Mouse (Mus musculus): Measurements from ENCODE around the gene Col25a1. TPM values are rescaled to one million over a fixed set of nuclear protein-coding genes. Genes with fewer than 3 reads are reported as not detected.

Gene Col25a1
- total RNA-seq, 2 experiments from 2014 or later, result 0.22 to 0.28 TPM

DNA sequence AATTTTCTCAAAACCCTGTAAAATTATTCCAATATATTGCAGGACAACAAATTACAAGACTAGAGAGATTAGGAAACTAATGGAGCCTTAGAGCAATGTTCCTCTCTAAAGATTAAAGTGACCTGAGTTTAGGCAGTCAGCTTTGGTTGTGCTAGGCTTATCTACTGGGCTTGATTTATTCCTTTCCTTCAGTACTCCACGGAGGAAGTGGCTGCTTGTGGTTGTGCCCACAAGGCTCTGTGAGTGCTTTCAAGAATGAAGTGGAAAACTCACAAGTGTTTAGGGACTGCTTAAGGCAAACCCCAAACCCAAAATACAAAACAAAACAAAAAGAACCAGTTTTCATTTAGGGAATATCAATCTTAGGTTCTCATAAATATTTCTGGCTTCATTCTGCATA, 106.6 kb downstream of the Col25a1 start:
- DNase-seq, result no peak
- intact Hi-C loops (cut with DNase I), result loop anchor here (5.0 kb wide), 1 partner anchor 246 kb away; no protein-coding TSS in a partner anchor

DNA sequence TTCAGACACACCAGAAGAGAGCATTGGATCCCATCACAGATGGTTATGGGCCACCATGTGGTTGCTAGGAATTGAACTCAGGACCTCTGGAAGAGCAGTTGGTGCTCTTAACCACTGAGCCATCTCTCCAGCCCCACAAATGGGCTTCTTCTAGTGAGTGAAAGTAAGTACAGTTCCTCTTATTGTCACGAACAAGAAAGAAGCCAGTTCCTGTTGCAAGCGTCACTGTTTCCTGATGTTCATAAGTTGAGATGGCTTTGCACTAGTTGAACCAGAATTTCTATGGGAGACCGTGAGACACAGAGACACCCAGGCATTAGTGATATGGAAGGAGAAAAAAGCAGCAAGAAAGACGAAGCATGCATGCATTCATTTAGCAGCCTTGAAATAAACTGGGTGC, 110.6 kb downstream of the Col25a1 start:
- intact Hi-C loops (cut with DNase I), result no loop called here
- DNase-seq, result no peak

DNA sequence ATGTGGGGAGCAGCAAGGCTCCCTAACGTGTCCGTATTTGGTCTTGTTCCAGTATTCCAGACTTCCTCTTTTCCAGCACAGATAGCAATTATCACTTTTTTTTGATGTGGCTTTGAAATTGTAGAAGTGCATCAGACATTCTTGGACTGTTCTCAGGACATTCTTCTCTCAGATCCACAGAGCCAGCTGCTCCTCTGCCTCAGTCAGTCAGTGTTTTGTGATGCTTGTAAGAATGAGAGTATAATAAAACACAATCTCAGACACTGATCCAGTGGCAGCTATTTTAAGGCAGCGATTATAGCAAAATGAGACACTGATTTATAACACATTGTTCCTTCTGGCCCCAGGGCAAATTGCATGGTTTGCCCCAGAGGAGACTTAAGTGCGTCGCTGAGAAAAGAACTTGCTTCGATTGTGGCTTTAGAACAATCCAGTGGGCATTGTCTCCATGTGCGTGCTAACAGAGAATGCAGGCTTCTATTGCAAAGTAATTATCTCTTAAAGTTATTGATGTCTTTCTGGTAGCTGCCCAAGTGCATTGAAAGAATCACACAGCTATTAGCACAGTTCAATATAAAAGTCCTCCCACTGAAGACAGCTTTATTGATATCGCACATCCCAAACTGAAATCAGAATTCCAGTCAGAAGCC, 111.5 kb downstream of the Col25a1 start:
- intact Hi-C loops (cut with DNase I), result no loop called here
- no peak for DNase-seq

DNA sequence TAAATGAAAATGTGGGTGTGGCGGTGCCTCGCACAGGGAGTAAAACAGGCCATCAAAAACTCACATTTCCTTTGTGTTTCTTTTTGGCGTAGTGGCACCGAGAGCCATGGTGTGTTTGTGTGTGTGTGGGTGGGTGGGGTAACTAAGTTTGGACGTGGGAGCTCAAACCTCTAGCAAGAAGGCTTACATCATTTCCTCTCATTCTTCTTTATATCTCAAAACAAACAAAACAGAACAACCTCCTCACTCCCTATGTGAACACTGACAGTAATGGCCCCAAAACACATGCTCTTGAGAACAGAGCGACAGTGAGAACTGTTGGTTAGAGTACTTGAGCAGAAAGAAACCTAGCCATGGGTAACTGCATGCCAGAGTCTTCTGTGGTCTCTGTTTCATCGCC, 121.1 kb downstream of the Col25a1 start:
- DNase-seq, result no peak
- intact Hi-C loops (cut with DNase I), result no loop called here

DNA sequence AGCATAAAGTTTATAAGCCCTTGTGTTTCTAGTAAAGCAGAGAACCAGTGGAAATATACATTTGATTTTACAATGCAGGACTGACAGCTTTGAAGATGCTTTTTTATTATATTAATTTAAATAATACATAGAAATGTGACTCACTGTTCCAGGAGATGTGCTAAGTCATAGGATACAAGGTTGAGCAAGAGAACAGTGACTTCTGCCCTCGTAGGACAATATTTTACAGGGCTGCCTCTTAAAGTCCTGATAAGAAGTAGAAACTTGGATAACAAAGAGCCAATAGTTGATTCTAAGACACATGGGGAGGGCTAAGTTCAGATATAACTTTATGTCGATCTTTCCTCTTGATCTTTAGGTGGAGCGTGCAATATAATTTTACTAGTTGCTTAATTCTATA, 124.8 kb downstream of the Col25a1 start:
- DNase-seq, result no peak
- intact Hi-C loops (cut with DNase I), result no loop called here

DNA sequence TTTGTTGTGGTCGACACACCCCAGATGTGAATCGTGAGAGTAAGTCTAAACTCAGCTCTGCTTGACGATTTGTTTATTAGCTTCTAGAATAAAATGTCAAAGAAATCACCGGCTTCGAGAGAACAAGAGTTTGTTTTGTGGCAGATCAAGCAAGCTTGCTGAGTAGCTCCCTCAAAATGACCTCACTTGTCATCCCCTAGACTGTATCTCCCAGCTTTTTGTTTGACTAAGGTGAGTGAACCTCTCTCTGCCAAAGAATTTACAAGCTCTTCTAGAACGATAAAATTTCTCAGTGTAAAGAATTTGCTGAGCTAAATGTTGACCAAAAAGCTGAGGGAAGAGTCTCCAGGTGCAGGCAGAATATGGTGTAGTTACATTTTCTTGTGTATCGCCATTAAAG, 125.3 kb downstream of the Col25a1 start:
- no peak for DNase-seq
- intact Hi-C loops (cut with DNase I), result no loop called here

DNA sequence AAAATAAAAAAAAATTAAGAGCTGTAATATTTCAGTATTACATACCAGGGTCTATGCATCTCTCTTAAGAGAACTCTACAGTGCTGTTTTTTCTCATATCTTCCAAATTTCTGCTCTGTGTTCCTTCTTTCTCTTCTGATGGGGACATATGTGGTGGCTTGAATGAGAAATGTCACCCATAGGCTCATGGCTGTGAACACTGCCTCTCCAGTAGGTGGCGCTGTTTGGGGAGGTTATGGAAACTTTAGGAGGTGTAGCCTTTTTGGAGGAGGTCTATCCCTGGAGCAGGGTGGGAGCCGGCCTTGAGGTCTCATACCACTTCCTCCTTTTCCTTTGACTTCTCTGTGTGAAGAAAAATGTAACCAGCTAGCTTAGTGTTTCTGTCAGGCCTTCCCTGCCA, 128.4 kb downstream of the Col25a1 start:
- intact Hi-C loops (cut with DNase I), result no loop called here
- DNase-seq, result no peak

DNA sequence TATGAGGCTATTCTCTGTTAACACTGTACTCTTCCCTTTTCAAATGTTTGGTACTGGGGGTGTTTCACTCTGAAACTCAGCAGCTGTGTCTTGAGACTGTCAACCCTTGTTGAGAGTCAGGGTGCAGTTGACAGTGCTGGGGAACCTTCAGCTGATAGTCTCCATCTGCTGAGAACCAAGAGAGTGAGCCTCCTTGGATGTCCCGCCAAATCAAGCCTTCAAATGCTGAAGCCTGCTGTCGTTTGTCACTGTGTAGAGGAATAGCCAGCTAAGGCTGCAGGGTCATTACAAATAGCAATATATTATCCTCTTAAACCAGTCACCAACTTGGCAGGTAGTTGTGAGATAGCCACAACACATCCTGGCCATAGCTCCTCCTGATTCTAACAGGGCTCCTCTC, 129.0 kb downstream of the Col25a1 start:
- intact Hi-C loops (cut with DNase I), result no loop called here
- DNase-seq, result no peak

DNA sequence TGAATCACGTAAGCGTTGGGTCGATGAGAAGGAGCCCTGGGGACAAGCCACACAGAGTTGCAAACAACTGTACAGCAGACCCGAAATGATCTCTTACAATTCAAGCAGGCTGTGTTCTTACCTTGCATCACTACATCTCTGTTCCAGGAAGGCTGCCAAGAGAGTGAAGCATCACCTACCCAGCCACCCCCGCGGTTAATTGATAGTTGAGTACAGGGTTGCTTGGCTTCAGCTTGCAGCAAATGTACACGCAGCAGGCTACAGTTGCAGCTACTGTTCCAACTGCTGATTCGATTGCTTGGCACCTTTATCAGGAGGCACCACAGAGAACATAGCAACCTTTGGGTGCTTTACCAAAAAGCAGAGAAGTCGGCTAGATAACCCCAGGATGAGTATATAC, 133.8 kb downstream of the Col25a1 start:
- DNase-seq, result no peak
- intact Hi-C loops (cut with DNase I), result no loop called here

DNA sequence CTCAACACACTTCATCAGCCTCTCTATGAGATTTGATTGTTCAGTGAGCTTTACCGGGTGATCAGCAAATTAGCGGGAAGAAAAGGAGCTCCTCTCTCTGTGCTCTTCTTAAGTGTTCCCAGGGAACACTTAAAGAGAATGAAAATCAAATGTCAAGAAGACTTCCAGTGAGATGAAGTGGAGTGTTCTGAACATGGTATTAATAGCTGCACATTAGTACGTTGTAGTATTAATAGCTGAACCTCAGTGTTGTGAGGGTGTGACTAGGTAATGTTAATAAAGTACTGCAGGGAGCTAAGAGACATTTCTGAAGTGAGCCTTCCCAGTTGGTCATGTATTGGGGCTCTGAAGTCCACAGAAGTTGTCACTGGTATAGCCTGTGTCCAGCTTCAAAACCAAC, 139.2 kb downstream of the Col25a1 start:
- no peak for DNase-seq
- intact Hi-C loops (cut with DNase I), result no loop called here

DNA sequence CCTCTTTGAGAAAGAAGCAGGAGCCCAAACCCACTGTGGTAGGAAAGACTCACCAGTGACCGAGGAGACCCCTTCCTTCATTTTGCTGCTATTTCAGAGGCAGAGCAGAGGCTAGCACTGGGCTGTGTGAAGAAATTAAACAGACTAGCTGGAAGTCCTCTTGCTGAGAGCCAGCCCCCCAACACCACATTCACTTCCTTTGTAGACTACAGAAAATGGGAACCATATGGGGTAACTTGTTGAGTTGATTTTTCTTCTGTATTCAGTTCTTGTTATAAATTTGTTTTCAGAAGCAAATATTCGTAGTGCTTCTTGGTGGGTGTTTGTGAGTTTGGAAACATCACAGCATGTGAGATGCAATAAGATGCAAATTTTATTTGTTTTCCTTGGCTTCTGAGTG, 142.6 kb downstream of the Col25a1 start:
- intact Hi-C loops (cut with DNase I), result no loop called here
- DNase-seq, result no peak

DNA sequence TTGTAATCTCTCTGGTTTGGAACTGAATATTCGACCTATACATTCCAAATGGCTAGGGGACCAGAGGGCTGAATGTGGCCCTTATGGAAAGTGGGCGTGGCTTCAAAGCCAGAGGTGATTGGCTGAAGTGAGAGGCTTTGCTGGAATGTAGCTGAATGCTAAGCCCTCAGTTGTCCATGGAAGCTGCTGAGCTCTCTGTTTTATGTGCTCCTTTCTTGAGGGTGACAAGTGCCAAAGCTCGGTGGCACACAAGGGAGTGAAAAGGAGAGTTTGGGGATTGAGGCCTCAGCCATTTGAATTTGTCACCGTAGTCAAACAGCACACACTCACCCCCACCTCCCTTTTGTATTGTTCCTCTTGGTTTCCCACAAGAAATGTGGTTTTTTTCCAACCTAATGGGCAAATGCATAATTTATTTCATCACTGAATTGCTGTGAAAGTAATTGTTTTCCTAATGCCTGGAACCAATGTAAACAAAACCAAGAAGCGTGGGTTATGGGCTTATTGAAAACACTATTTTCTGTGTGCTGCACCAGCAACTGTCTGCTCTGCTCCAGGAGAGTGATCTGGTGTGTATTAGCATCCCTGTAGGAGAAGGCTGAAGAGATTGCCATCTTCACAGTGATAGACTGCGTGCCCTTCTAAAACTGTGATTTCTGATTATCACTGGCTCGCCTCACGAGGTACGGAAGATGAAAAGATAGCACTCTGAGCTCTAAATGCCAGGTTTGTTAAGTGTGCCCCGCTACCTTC, 147.2 kb downstream of the Col25a1 start:
- intact Hi-C loops (cut with DNase I), result no loop called here
- no peak for DNase-seq

DNA sequence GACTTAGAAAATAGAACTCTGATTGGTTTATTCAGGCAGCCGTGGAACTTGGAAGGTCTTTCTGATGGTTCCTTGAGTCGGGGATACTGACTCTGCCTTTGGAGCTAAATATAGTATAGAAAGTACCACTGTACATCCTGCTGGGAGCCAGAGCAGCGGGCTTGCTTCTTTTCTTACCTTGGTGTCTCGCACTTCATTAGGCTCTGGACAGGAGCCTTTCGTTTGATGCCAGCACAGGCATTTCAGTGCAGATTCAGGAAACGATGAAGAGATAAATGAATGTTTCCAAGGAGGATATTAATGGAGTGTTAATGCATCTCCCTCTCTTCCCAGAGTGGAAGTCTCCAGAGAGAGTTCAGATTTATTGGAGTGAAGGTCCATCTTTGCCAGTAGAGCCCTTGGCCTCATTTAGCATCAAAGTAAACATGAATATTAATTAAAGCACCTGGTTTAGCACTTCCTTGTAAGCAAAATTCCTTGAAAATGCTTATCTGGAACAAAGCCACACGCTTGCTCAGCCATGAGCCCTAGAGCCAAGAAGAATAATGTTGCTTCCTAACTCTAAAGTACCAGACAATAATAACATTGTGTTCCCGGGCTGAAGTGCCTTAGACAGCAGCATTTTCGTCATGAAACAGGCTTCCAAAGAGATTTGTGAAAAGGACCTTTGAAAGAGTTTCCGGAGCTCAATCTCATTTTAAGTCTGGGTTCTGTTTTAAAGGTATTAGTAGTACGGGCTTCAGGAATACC, 151.9 kb downstream of the Col25a1 start:
- intact Hi-C loops (cut with DNase I), result no loop called here
- no peak for DNase-seq

DNA sequence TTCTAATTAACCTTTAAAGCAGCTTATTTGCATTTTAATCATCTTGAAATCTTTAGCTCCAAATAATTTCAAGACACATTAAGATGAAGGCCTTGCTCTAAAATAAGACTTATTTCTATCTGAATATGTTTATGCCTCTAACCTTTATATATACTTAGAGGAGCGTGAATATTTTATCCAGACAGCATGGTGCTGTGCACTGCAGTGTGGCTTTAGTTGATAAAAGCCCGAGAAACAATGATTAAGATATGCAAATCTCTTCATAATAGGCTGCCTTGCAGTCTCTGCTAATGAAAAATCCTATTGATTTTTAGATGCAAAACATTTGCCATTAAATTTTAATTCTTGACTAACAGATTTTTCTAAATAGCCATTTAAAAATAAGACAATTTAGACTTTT, 156.8 kb downstream of the Col25a1 start:
- DNase-seq, result no peak
- intact Hi-C loops (cut with DNase I), result no loop called here

DNA sequence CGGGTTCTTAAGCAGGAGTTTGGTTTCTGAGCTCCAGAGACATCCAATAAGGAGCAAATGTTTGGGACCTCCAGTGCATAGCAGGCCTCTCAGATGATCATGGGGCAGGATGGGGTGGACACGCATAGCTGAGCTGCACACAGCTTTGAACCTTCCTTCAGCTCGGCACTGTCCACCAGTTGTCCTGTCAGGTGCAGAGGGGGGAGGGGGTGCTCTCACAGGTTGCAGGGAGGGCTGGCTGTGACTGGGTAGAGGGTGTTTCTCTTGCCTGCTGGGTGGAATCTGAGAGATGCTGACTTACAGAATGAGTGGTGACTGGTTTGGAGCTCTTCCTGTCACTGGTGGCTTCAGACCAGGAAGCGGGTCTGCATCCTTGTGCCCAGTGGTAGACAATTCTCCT, 157.5 kb downstream of the Col25a1 start:
- intact Hi-C loops (cut with DNase I), result no loop called here
- DNase-seq, result no peak

DNA sequence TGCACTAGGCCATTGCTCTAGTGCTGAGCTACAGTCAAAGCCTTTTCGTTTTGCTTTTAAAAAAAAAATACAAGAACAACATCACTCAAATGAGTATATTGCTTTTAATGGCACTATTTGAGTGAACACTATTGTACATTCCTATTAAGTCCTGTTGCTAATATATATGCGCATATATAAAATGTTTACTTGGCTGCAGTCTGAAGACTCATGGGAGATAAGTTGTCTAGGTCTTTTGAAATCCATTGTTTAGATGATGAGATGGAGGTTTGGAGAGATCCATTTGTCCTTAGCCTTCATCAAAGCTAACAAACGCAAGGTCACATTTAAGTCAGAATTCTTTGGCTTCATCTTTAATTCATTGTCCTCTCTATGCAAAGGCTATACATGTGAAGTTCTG, 157.9 kb downstream of the Col25a1 start:
- no peak for DNase-seq
- intact Hi-C loops (cut with DNase I), result no loop called here

DNA sequence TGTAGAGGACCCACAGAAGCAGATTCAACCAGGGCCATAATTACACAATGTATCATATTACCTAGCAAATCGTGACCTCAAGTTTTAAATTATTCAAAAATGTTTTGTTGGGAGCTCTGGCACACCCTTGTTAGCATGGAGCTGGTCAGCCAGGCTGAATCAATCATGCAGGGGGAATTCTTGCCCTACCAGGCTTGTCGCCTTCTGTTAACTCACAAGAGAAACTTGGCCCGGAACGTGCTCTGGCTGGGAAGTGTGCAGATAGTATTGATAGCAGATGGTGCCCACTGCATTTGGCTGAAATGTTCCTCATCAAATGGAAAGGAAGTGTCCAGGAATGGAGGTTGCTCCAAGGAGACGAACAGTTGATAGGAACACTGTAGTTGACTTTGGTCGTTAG, 158.9 kb downstream of the Col25a1 start:
- intact Hi-C loops (cut with DNase I), result no loop called here
- no peak for DNase-seq

DNA sequence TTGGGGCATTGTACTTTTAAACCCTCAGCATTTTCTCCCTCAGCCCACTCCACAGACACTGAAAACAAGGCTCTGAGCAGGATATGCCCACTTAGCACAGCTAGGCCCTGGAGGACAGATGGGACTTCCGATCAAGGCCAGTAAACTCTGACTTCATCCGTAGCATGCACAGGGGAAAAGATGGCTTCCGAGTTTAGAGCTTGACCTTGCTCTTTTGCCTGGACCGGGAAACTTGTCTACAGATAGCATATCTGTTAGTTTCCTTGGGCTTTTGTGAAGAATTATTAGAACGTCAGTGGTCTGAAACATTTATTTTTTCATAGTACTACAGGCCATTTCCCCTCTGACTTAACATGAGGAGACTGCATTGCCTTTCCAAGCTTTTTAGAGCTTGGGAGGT, 159.4 kb downstream of the Col25a1 start:
- DNase-seq, result no peak
- intact Hi-C loops (cut with DNase I), result no loop called here

DNA sequence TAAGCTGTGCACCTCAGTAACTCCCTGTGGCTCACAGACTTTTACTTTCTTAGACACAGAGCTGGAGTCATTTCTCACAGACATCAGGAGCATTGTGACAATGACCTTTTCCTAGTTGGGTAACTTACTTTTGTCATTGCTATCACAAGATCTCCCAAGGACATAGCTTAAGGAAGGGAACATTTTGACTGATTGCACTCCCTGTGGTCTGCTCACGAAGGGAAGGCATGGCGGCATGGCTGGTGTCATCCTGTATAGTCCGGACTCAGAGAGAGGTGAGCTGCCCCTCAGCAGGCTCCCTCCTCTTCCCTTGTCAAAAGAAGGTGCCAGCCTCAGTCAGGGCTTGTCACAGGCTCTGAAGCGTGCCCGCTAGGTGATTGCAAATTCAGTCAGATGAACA, 160.6 kb downstream of the Col25a1 start:
- intact Hi-C loops (cut with DNase I), result no loop called here
- DNase-seq, result no peak

DNA sequence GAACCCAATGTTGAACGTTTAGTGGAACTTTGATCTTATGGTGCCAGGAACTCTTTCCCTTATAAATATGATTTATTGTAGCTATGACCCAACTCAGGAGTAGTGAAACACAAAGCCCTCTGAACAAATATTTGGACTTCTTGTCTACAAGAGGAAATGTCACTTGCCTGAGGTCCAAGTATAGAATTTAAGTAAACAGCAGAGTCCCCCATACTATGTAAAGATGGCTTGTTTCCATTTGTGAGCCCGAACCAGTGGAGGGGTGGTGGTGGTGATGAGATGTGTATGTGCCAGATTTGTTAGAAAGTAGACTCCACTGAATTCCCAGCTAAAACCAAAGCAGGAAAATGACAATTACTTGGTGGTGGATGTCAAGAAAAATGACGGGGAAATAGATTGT, 169.2 kb downstream of the Col25a1 start:
- no peak for DNase-seq
- intact Hi-C loops (cut with DNase I), result no loop called here

DNA sequence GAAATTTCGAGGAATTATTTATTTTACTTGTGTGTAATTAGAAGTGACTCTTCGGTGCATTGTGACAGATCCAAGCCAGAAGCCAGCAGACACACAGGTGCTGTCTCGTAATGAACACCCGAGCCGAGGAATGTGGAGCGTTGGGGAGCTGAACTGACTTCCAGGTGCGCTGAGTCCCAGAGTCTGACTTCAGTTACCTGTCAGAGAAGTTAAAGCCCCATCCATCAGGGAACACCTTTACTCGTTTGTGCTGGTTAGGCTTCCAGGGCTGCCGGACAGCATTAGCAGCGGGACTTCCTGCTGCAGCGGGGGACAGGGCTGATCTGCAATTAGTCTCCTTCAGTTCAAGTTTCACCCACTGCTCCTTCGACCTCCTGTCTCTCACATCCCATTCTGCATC, 172.3 kb downstream of the Col25a1 start:
- no peak for DNase-seq
- intact Hi-C loops (cut with DNase I), result no loop called here

DNA sequence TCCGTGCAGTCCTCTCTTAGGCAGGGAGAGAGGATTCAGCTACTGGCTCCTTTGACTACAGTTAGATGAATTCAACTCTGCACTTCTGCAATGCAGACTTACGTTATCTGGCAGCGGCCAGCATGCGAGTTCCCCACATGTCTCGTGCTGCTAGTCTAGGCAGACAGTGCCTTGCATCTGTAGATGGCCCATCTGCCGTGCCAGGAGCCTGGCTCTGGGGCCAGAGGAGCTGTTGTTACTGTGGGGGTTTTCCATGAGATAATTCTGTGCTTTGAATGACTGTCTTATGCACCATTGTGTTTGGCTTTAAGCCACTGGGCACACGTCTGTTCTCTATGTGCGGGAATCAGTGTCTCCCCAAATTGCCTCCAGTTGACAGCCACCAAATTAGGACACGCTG, 173.5 kb downstream of the Col25a1 start:
- intact Hi-C loops (cut with DNase I), result no loop called here
- no peak for DNase-seq

Data from gastrocnemius, postnatal 36 days (tissue).